Mouse (Mus musculus) spleen, adult 18-20 months (tissue): Measurements from ENCODE around the gene Gm7138.
"Not testable (repeated sequence)": the region's sequence is repeated elsewhere in the genome, so short reads cannot be mapped to it uniquely, and the experiment has no call there.

Source experiments
- DNase-seq, 2 experiments: peaks; one replicate each; pipeline ENCODE4 v3.0.0; 2022; ENCODE audit warnings: mixed read lengths in 2 of 2

The Gm7138 gene

GRCm38 (mm10) chr10:77776844-77777243 lies at the start of gene Gm7138:
TSS of gene Gm7138 (minus strand) at chr10:77776944.
- DNase-seq: not testable (repeated sequence)

DNA sequence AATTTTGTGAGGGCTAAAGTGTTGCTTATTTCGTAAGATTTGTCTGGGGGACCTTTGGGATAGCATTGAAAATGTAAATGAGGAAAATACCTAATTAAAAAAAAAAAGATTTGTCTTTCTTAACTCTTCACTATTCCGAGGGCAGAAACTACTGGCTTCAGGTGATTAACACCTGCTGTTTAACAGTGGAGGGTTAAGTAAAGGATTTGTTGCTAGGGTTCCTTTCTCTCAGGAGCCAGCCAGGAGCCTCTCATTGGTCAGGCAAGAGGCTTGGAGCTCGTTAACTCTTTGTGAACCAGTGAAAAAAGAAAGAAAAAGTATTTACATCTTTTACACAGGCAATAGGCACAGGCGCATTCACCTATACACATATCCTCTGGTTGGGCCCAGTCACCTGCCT lies 42.5 kb upstream of the Gm7138 start:
- DNase-seq: no peak

DNA sequence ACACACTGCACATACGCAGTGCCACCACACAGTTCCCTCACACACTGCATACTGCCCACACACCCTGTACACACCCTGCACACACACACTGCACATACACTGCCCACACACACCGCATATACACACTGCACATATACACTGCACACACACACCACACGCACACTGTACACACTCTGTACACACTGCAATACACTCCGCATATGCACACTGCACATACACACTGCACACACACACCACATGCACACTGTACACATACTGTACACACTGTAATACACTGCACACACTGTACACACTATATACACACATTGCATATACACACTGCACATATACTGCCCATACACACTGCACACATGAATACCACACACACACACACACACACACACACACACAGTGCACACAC lies 41.8 kb upstream of the Gm7138 start:
- no peak for DNase-seq

- DNase-seq: peak in 1 of 2 experiments; percentile 32
Measured at GRCm38 (mm10) chr10:77815514-77815913, 38.8 kb upstream of the Gm7138 start.

DNA sequence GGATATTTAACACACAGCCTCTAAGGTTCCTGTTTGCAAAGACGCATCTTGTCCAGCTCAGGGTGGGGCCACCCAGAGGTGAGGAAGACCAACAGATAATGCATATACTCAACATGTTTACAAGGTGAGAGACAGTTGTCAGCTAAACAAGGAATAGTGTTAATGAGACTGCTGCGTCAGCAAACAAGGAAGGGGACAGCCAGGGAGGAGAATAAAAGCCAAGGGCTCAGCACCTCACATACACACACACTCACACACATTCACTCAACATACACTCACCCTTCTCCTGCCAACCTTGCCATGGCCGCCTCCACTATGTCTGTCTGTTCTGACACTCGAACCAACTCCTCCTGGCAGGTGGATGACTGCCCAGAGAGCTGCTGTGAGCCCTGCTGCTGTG lies 37.6 kb upstream of the Gm7138 start, which contains the start of gene Gm2696:
Gene Gm2696, plus strand, starts transcription at position 301 of the 400 bp plus-strand sequence.
- DNase-seq: no peak

- no peak for DNase-seq
Measured at GRCm38 (mm10) chr10:77811743-77812142, 35.0 kb upstream of the Gm7138 start, which contains the start of gene Gm9507. TSS of gene Gm9507 (minus strand) at chr10:77811843.

GRCm38 (mm10) chr10:77804095-77804494 lies 27.4 kb upstream of the Gm7138 start:
- DNase-seq: no peak

DNA sequence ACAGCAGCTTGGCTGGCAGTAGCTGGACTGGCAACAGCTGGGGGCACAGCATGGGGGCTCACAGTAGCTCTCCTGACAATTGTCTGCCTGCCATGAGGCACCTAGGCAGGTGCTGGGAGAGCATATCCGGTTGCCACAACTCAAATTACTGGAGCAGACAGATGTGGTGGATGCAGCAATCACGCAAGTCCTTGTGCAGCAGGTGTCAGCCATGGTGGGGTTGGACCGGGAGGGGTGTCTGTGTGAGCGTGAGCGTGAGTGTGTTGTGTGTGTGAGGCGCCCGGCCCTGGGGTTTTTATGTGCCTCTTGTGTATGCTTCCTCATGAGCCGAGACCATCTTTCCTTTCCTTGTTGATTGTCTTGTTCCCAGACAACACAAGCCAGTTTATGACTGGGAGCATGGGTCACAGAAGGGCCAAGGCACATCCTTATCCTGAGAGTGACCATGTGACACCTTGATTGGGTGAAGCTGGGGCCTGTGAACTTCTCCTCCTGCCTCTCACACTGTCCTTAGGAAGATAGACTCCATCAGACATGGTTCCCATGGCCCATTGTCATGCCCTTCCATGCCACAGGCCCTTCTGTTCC lies 22.3 kb upstream of the Gm7138 start, which contains the start of gene Gm19668:
Gene Gm19668, minus strand, starts transcription at position 213 of the 588 bp plus-strand sequence.
- no peak for DNase-seq

DNA sequence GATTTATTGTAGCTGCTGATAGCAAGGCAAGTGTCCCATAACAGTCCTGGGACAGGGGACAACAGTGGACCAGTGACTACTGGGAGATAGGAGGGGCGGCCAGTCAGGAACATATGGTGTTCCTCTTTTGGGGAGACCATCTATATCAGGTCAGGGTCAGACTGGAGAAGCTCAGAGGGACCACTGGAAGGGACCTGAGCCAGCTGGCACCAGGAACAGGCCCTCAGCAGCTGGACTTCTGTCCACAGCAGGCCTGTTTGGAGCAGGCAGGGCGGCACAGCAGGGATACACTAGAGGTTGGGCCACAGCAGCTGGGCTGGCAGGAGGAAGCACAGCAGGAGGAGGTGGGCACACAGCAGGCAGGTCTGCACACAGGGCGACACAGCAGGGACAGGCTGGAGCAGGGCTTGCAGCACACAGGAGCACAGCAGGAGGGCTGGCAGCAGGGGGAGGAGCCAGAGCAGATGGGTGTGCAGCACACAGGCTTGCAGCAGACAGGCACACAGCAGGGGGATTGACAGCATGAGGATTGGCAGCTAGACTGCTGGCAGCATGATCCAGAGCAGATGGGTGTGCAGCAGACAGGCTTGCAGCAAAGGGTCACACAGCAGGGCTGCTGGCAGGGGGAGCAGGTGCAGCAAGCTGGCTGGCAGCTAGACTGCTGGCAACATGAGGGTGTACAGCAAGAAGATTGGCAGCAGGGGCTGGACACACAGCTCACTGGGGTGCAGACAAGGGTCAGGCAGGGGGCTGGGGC lies 21.6 kb upstream of the Gm7138 start:
- DNase-seq: not testable (repeated sequence)

- no peak for DNase-seq
Measured at GRCm38 (mm10) chr10:77797677-77798076, 20.9 kb upstream of the Gm7138 start.

GRCm38 (mm10) chr10:77794976-77795375 lies 18.2 kb upstream of the Gm7138 start, which contains the start of gene Gm9639:
TSS of gene Gm9639 (minus strand) at chr10:77795076.
- no peak for DNase-seq

DNA sequence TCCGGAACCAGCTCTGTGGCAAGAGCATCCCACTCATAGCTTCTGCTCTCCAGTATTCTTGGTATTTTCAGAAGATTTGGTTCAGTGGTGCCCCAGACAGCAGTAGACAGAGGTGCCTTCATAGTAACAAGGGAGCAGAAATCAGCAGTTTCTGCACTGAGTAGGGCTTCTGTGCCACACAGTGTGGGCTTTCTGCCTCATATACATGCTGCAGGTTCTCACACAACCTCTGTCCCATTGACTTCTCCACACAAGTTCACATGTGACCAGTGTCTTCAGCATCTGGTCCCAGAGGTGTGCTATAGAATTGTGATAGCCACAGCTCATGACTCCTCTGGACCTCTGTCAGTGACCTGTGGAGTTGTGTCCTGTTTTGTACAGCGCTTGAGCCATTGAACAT lies 11.9 kb upstream of the Gm7138 start:
- DNase-seq: no peak

DNA sequence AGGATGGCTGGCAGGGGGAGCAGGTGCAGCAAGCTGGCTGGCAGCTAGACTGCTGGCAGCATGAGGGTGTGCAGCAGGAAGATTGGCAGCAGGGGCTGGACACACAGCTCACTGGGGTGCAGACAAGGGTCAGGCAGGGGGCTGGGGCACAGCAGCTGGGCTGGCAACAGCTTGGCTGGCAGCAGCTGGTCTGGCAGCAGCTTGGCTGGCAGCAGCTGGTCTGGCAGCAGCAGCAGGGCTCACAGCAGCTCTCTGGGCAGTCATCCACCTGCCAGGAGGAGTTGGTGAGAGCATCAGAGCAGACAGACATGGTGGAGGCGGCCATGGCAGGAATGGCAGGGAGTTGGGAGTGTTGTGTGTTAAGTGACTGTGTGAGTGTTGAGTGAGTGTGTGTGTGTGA lies 11.1 kb upstream of the Gm7138 start, which contains the start of gene Gm7137:
Gene Gm7137, minus strand, starts transcription at position 325 of the 400 bp plus-strand sequence.
- DNase-seq: not testable (repeated sequence)

GRCm38 (mm10) chr10:77783396-77783795 lies 6.7 kb upstream of the Gm7138 start:
- not testable (repeated sequence) for DNase-seq

- not testable (repeated sequence) for DNase-seq
Measured at GRCm38 (mm10) chr10:77782442-77782841, 5.7 kb upstream of the Gm7138 start, which contains the start of gene Gm3250. TSS of gene Gm3250 (minus strand) at chr10:77782542.

GRCm38 (mm10) chr10:77772142-77772541 lies 4.6 kb downstream of the Gm7138 start:
- DNase-seq: not testable (repeated sequence)

DNA sequence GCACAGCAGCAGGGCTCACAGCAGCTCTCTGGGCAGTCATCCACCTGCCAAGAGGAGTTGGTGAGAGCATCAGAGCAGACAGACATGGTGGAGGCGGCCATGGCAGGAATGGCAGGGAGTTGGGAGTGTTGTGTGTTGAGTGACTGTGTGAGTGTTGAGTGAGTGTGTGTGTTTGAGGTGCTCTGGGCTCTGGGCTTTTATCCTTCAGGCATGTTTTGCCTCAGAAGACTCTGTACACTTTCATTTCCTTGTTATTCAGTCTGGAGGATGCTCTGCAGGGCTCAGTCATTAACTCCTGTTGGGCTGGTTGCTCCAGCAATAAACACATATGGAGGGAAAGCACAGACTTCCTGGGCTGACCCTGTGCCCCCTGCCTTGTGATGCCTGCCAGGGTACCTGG lies 5.5 kb downstream of the Gm7138 start, which contains the start of gene Gm3238:
Gene Gm3238, minus strand, starts transcription at position 101 of the 400 bp plus-strand sequence.
- DNase-seq: not testable (repeated sequence)

DNA sequence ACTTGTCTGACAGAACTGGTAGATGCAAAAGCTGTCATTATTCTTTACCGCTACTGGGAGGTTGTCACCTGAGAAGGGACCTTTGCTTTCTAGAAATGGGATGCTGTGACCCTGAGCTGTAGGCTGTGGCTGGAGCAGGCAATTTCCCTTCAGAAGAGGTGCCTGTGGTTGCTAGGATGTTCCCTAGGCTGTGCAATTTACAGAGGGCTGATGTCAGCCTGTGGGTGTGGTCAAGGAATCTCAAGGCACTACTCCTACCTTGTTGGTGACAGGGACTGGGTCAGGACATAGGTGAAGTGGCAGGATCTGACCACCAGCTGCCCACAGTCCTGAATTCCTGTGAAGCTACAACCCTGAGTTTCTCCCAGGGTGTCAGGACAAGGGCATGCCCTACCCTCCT lies 7.0 kb downstream of the Gm7138 start:
- no peak for DNase-seq

DNA sequence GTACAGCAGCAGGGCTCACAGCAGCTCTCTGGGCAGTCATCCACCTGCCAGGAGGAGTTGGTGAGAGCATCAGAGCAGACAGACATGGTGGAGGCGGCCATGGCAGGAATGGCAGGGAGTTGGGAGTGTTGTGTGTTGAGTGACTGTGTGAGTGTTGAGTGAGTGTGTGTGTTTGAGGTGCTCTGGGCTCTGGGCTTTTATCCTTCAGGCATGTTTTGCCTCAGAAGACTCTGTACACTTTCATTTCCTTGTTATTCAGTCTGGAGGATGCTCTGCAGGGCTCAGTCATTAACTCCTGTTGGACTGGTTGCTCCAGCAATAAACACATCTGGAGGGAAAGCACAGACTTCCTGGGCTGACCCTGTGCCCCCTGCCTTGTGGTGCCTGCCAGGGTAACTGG lies 17.2 kb downstream of the Gm7138 start, which contains the start of gene Gm3233:
Gene Gm3233, minus strand, starts transcription at position 101 of the 400 bp plus-strand sequence.
- DNase-seq: not testable (repeated sequence)

- no peak for DNase-seq
Measured at GRCm38 (mm10) chr10:77753448-77753847, 23.3 kb downstream of the Gm7138 start.

GRCm38 (mm10) chr10:77752312-77752711 lies 24.4 kb downstream of the Gm7138 start:
- not testable (repeated sequence) for DNase-seq

DNA sequence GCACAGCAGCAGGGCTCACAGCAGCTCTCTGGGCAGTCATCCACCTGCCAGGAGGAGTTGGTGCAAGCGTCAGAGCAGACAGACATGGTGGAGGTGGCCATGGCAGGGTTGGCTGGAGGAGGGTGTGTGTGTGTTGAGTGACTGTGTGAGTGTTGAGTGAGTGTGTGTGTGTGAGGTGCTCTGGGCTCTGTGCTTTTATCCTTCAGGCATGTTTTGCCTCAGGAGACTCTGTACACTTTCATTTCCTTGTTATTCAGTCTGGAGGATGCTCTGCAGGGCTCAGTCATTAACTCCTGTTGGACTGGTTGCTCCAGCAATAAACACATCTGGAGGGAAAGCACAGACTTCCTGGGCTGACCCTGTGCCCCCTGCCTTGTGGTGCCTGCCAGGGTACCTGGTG lies 25.5 kb downstream of the Gm7138 start, which contains the start of gene Gm9736:
Gene Gm9736, minus strand, starts transcription at position 101 of the 400 bp plus-strand sequence.
- not testable (repeated sequence) for DNase-seq

- DNase-seq: not testable (repeated sequence)
Measured at GRCm38 (mm10) chr10:77750686-77751085, 26.1 kb downstream of the Gm7138 start.
